Mouse (Mus musculus) MEL (cell line): ENCODE measurements around the gene Shtn1. TPM values are rescaled to one million over a fixed set of nuclear protein-coding genes. Genes with fewer than 3 reads are reported as not detected.

Experiments used
- DNase-seq: peaks from one replicate; pipeline ENCODE4 v3.0.0; 2011; ENCODE audit warnings: low read depth, low spot score
- H3K27ac ChIP-seq: 2 replicates; pipeline ENCODE4 v1.5.1; 2012; ENCODE audit warnings: low read depth, mild to moderate bottlenecking, control low read depth, low read length, moderate library complexity; ENCODE audit not compliant: control insufficient read depth
- H3K27me3 ChIP-seq, 2 experiments: fragments of 150-350 bp in 1 of 2; sonication (generic) in 1 of 2; 2 replicates each; pipeline ENCODE4 v1.6.1; 2012; ENCODE audit warnings: low read length in 2 of 2, mild to moderate bottlenecking in 2 of 2, improper control_type of control experiment in 1 of 2, moderate library complexity in 1 of 2; ENCODE audit not compliant: insufficient read depth in 2 of 2, control insufficient read depth in 1 of 2
- H3K36me3 ChIP-seq, 2 experiments: 2 replicates each; pipeline ENCODE4 v1.6.1; 2012 to 2014; ENCODE audit warnings: low read length in 2 of 2, improper control_type of control experiment in 1 of 2, inconsistent platforms in 1 of 2, mild to moderate bottlenecking in 1 of 2; ENCODE audit not compliant: insufficient read depth in 2 of 2, control insufficient read depth in 1 of 2
- H3K4me1 ChIP-seq, 2 experiments: fragments of 150-350 bp in 1 of 2; sonication (generic) in 1 of 2; 2 replicates each; pipeline ENCODE4 v1.6.1; 2012; ENCODE audit warnings: low read length in 2 of 2, improper control_type of control experiment in 1 of 2, mild to moderate bottlenecking in 1 of 2; ENCODE audit not compliant: insufficient read depth in 2 of 2, control insufficient read depth in 1 of 2
- H3K4me3 ChIP-seq, 2 experiments: fragments of 150-350 bp in 1 of 2; sonication (generic) in 1 of 2; 2 replicates each; pipeline ENCODE4 v1.5.1; 2012; ENCODE audit warnings: low read depth in 2 of 2, low read length in 2 of 2, mild to moderate bottlenecking in 2 of 2, moderate library complexity in 2 of 2, control low read depth in 1 of 2, improper control_type of control experiment in 1 of 2; ENCODE audit not compliant: control insufficient read depth in 1 of 2, insufficient read depth in 1 of 2
- H3K79me2 ChIP-seq: 2 replicates; pipeline ENCODE4 v1.6.1; 2012; ENCODE audit warnings: mild to moderate bottlenecking, low read length, moderate library complexity; ENCODE audit not compliant: control insufficient read depth, poor library complexity, insufficient read depth
- H3K9ac ChIP-seq: 2 replicates; pipeline ENCODE4 v1.6.1; 2012; ENCODE audit warnings: low read depth, mild to moderate bottlenecking, control low read depth, low read length, moderate library complexity; ENCODE audit not compliant: control insufficient read depth, poor library complexity, severe bottlenecking
- H3K9me3 ChIP-seq: fragments of 150-350 bp; sonication (generic); replicated peaks from 2 replicates; pipeline ENCODE4 v1.6.1; 2012; ENCODE audit warnings: mild to moderate bottlenecking, low read length, improper control_type of control experiment, moderate library complexity; ENCODE audit not compliant: insufficient read depth
- BHLHE40 ChIP-seq: IDR thresholded peaks from 2 replicates; pipeline ENCODE4 v1.6.1; 2012; ENCODE audit warnings: low read depth, mild to moderate bottlenecking, inconsistent platforms, low read length, improper control_type of control experiment, borderline replicate concordance
- CHD1 ChIP-seq: IDR thresholded peaks from 2 replicates; pipeline ENCODE4 v1.6.1; 2012; ENCODE audit warnings: low read depth, mild to moderate bottlenecking, inconsistent platforms, low read length, improper control_type of control experiment
- CTCF ChIP-seq, 3 experiments: IDR thresholded peaks in 2 of 3; conservative IDR thresholded peaks in 1 of 3; 2 replicates each; pipeline ENCODE4 v1.5.1; 2011 to 2012; ENCODE audit warnings: low read length in 3 of 3, low read depth in 2 of 3, mild to moderate bottlenecking in 2 of 3, improper control_type of control experiment in 1 of 3, inconsistent platforms in 1 of 3, mixed read lengths in 1 of 3, moderate library complexity in 1 of 3; ENCODE audit not compliant: control insufficient read depth in 1 of 3, insufficient read depth in 1 of 3, poor library complexity in 1 of 3, severe bottlenecking in 1 of 3
- E2F4 ChIP-seq: IDR thresholded peaks from 2 replicates; pipeline ENCODE4 v1.6.1; 2011; ENCODE audit warnings: low read depth, low read length, improper control_type of control experiment, borderline replicate concordance
- ELF1 ChIP-seq: IDR thresholded peaks from 2 replicates; pipeline ENCODE4 v1.6.1; 2014; ENCODE audit warnings: low read depth, mild to moderate bottlenecking, inconsistent platforms, low read length, improper control_type of control experiment, moderate library complexity
- EP300 ChIP-seq, 2 experiments: IDR thresholded peaks; 2 replicates each; pipeline ENCODE4 v1.6.1; 2011; ENCODE audit warnings: improper control_type of control experiment in 2 of 2, low read length in 2 of 2, low read depth in 1 of 2, mild to moderate bottlenecking in 1 of 2
- ETS1 ChIP-seq: IDR thresholded peaks from 2 replicates; pipeline ENCODE4 v1.6.1; 2012; ENCODE audit warnings: low read depth, mild to moderate bottlenecking, inconsistent platforms, low read length, improper control_type of control experiment, moderate library complexity
- GABPA ChIP-seq: IDR thresholded peaks from 2 replicates; pipeline ENCODE4 v1.6.1; 2012; ENCODE audit warnings: low read depth, mild to moderate bottlenecking, inconsistent platforms, low read length, improper control_type of control experiment, moderate library complexity
- GATA1 ChIP-seq: IDR thresholded peaks from 2 replicates; pipeline ENCODE4 v1.6.1; 2011; ENCODE audit warnings: low read depth, low read length, improper control_type of control experiment
- KAT2A ChIP-seq: conservative IDR thresholded peaks from 2 replicates; pipeline ENCODE4 v1.6.1; 2012; ENCODE audit warnings: low read depth, low read length, improper control_type of control experiment, inconsistent platforms
- MAFK ChIP-seq: IDR thresholded peaks from 2 replicates; pipeline ENCODE4 v1.6.1; 2011; ENCODE audit warnings: low read depth, mild to moderate bottlenecking, low read length, improper control_type of control experiment, borderline replicate concordance
- MAZ ChIP-seq: IDR thresholded peaks from 2 replicates; pipeline ENCODE4 v1.6.1; 2012; ENCODE audit warnings: low read depth, mild to moderate bottlenecking, inconsistent platforms, low read length, improper control_type of control experiment
- MEF2A ChIP-seq: IDR thresholded peaks from 2 replicates; pipeline ENCODE4 v1.6.1; 2014; ENCODE audit warnings: low read depth, mild to moderate bottlenecking, inconsistent platforms, low read length, improper control_type of control experiment; ENCODE audit not compliant: poor library complexity, insufficient replicate concordance, severe bottlenecking; ENCODE audit errors: extremely low read depth
- MXI1 ChIP-seq: IDR thresholded peaks from 2 replicates; pipeline ENCODE4 v1.6.1; 2011; ENCODE audit warnings: mild to moderate bottlenecking, low read depth, low read length, improper control_type of control experiment
- MYB ChIP-seq: IDR thresholded peaks from 2 replicates; pipeline ENCODE4 v1.6.1; 2011; ENCODE audit warnings: mild to moderate bottlenecking, low read depth, low read length, improper control_type of control experiment
- MYC ChIP-seq: IDR thresholded peaks from 2 replicates; pipeline ENCODE4 v1.6.1; 2011; ENCODE audit warnings: low read depth, mild to moderate bottlenecking, low read length, improper control_type of control experiment, moderate library complexity
- NRF1 ChIP-seq: IDR thresholded peaks from 2 replicates; pipeline ENCODE4 v1.6.1; 2014; ENCODE audit warnings: low read depth, mild to moderate bottlenecking, inconsistent platforms, low read length, improper control_type of control experiment, moderate library complexity; ENCODE audit not compliant: poor library complexity, insufficient read depth, severe bottlenecking
- POLR2AphosphoS2 ChIP-seq: IDR thresholded peaks from 2 replicates; pipeline ENCODE4 v1.6.1; 2011; ENCODE audit warnings: low read length, improper control_type of control experiment
- RAD21 ChIP-seq: IDR thresholded peaks from 2 replicates; pipeline ENCODE4 v1.6.1; 2011; ENCODE audit warnings: mild to moderate bottlenecking, low read depth, low read length, improper control_type of control experiment
- SMC3 ChIP-seq: IDR thresholded peaks from 2 replicates; pipeline ENCODE4 v1.6.1; 2011; ENCODE audit warnings: low read depth, low read length, improper control_type of control experiment
- TAL1 ChIP-seq: IDR thresholded peaks from 2 replicates; pipeline ENCODE4 v1.6.1; 2012; ENCODE audit warnings: mild to moderate bottlenecking, inconsistent platforms, low read length, moderate library complexity, mixed read lengths
- ZC3H11A ChIP-seq: IDR thresholded peaks from 2 replicates; pipeline ENCODE4 v1.6.1; 2012; ENCODE audit warnings: low read depth, mild to moderate bottlenecking, inconsistent platforms, low read length, improper control_type of control experiment
- ZKSCAN1 ChIP-seq: IDR thresholded peaks from 2 replicates; pipeline ENCODE4 v1.6.1; 2012; ENCODE audit warnings: low read depth, mild to moderate bottlenecking, inconsistent platforms, low read length, improper control_type of control experiment, moderate library complexity
- ZNF384 ChIP-seq: IDR thresholded peaks from 2 replicates; pipeline ENCODE4 v1.6.1; 2012; ENCODE audit warnings: low read depth, mild to moderate bottlenecking, inconsistent platforms, low read length, improper control_type of control experiment
- polyA plus RNA-seq, 2 experiments: library from polyadenylated mRNA; stranded (reverse) in 1 of 2; unstranded in 1 of 2; fragments of >175 nt in 1 of 2; fragments of >200 nt in 1 of 2; gene quantifications; 2 replicates each; pipeline versions ENCODE4 v1.2.1 to v1.2.4; 2012; ENCODE audit warnings: low replicate concordance in 2 of 2, low read depth in 1 of 2; ENCODE audit not compliant: insufficient read length in 2 of 2, insufficient read depth in 1 of 2, missing spikeins in 1 of 2
- total RNA-seq: library from RNA; depleted of rRNA; stranded (reverse); fragments of 300-350 nt; gene quantifications from 2 replicates; pipeline ENCODE4 v1.2.3, GENCODE M21; 2012

The Shtn1 gene
- total and polyA plus RNA-seq, 3 experiments: 0.17 TPM; not detected in 2

- no peak for DNase-seq
- H3K9me3 ChIP-seq: no peaks in the 10 kb centered on the region
- no peak overlapping the region for H3K27ac ChIP-seq
- no peaks in the 10 kb centered on the region for H3K79me2 ChIP-seq
- H3K36me3 ChIP-seq: no peaks in the 10 kb centered on the region
- no peak for TF ChIP-seq CHD1
- TF ChIP-seq MYB: no peak
- no peak for TF ChIP-seq MAFK
- no peak for TF ChIP-seq MXI1
- no peak for TF ChIP-seq E2F4
- TF ChIP-seq GABPA: no peak
- no peak for TF ChIP-seq ZNF384
- TF ChIP-seq SMC3: no peak
- no peak for TF ChIP-seq MEF2A
- no peak for TF ChIP-seq ZC3H11A
- no peak for TF ChIP-seq TAL1
- no peak for TF ChIP-seq MYC
- TF ChIP-seq BHLHE40: no peak
- no peak for TF ChIP-seq NRF1
- TF ChIP-seq GATA1: no peak
- TF ChIP-seq ETS1: no peak
- no peak for TF ChIP-seq CTCF (IDR thresholded peaks at IDR 0.05 in 2 of 3, conservative IDR thresholded peaks at IDR 0.05 in 1 of 3; ENCODE audit: control insufficient read depth in 1 of 3, insufficient read depth in 1 of 3, low read depth in 2 of 3, low read length in 3 of 3, poor library complexity in 1 of 3, severe bottlenecking in 1 of 3)
- TF ChIP-seq KAT2A: no peak
- TF ChIP-seq ZKSCAN1: no peak
- H3K4me1 ChIP-seq: no peaks in the 10 kb centered on the region
- no peak overlapping the region for H3K9ac ChIP-seq
- H3K4me3 ChIP-seq: no peak overlapping the region
- no peaks in the 10 kb centered on the region for H3K27me3 ChIP-seq
Measured at GRCm38 (mm10) chr19:58968731-58969506, 107.0 kb downstream of the Shtn1 start.

DNA sequence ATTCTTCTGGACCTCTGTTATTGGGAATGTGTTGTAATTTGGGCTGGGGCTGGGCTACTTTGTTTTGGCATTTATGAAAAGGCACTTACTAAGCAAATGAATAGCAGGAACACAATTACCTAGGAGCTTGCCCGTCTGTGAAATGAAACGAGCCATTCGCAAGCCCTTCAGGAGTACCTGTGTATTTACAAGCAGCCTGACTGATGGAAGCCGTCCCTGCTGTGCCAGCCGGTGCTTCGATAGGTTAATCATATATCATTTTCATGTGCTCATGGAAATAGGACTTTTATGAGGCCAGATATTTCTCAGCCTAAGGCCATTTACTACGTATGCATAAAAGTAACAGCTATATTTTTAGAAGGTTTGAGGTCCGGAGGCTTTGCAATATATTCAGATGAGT lies 112.9 kb downstream of the Shtn1 start:
- DNase-seq: no peak

More for the DNA sequence above, 112.9 kb downstream of the Shtn1 start:
- TF ChIP-seq BHLHE40: no peak
- TF ChIP-seq EP300 (IDR thresholded peaks at IDR 0.05; ENCODE audit: low read depth in 1 of 2, low read length in 2 of 2): no peak
- TF ChIP-seq KAT2A: no peak
- no peak for TF ChIP-seq ELF1
- TF ChIP-seq POLR2AphosphoS2: no peak
- no peak for TF ChIP-seq MAZ
- TF ChIP-seq RAD21: no peak
- TF ChIP-seq MEF2A: no peak
- no peak for TF ChIP-seq NRF1
- no peak for TF ChIP-seq SMC3
- H3K9me3 ChIP-seq: no peaks in the 10 kb centered on the region
- H3K9ac ChIP-seq: no peak overlapping the region
- no peaks in the 10 kb centered on the region for H3K27me3 ChIP-seq
- no peak overlapping the region for H3K27ac ChIP-seq
- no peaks in the 10 kb centered on the region for H3K4me1 ChIP-seq
- no peaks in the 10 kb centered on the region for H3K36me3 ChIP-seq
- no peaks in the 10 kb centered on the region for H3K79me2 ChIP-seq
- no peak overlapping the region for H3K4me3 ChIP-seq
